Mouse (Mus musculus): ENCODE measurements at regions not wholly inside any gene's neighbourhood (a gene's known extent, or its start where the extent isn't known, plus 50 kb on each side); places are given as distances from the start of the nearest gene placed in this dataset. TPM values are rescaled to one million over a fixed set of nuclear protein-coding genes. Genes with fewer than 3 reads are reported as not detected.

DNA sequence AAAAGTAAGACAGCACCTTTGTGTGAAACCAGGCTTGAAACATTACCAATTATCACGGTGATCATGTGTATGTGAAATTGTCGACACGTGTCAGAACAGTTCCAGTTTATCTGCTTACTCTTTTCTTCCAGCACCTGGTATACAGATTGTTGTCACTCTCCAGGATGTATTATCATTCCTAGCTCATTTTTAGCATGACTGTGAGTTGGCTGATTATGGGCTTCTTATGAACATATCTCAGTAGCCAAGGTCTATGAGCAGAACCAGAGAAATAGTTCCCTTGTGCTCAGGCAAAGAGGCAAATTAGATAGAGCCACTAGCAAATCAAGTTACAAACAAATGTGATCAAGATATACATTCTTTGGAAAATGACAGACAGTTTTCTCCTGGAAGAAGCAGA is 70.2 kb upstream of the Adgra3 start:
- no peak for DNase-seq (ENCODE audit: low spot score)

DNA sequence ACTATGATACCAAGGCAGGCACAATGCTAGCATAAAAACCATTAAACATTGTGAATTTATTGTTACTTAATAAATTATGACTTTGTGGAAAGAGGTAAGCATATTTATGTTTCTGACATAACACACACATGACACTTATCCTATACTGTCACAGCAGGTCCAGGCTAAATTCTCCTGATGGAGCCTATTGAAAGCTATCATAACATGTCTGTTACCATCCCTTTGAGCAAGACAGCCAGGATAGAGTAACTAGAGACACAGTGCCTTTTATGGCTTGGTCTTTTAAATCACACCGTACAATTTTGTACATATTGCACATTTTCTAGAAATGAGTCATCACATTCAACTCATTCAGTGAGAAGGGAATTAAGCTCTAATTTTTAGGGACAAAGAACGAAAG is 67.8 kb upstream of the Adgra3 start:
- DNase-seq (ENCODE audit: low spot score) = no peak
- intact Hi-C loops (cut with DNase I) = no loop called here

More for the DNA sequence above, 70.2 kb upstream of the Adgra3 start:
- intact Hi-C loops (cut with DNase I) = no loop called here

DNA sequence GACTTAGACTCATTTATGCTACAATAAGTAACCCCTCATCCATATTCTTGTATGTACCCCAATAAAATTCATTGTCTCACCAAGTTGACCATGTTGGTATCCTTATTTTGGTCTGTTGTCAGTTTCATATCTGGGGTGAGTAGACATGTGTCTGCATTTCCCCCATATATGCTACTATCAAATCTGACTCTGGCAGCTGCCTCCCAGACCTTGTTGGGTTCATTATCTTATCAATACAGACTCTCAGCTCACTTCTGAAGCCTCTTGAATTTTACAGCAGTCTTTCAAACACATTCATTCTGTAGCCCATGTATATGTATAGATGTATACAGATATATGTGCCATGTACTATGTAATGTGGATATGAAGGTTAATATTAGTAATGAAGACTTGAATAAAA is 67.4 kb upstream of the Adgra3 start:
- intact Hi-C loops (cut with DNase I) = no loop called here
- no peak for DNase-seq (ENCODE audit: low spot score)

DNA sequence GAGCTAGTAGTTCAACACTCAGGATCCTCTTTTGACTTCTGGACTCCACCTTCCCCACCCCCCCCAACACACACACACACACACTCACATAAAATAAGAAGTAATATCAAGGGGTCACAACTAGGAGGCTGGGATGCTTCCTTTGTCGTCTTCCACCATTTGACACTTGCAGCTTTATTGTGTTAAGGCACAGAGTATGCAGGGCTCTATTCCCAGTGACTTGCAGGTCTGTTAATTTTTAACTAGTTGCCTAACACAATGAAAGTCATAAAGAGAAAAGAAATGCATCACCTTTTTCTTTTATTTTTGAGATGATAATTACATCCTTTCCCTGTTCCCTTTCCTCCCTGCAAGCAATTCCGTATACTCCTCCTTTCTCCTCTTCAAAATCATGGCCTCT is 66.9 kb upstream of the Adgra3 start:
- intact Hi-C loops (cut with DNase I) = no loop called here
- DNase-seq (ENCODE audit: low spot score) = no peak

DNA sequence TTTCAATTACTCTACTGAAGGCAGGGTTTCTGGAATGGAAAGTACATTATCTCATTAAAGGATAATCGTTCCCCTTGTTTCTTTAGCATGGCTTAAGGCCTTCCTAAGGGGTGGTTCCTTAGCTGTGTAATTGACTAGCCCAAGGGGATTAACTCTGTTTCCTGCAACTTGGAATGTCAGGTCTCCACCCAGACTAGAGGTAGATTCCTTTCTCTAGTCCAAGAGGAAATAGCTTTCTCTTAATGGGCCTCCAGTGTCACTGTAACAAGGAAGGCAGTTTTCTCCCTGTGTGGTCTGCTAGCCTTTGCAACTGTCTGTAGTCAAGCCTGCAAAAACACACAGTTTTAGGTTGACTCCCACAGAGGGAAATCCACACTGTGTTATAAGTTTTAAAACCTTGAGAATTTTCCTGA is 64.0 kb upstream of the Adgra3 start:
- DNase-seq (ENCODE audit: low spot score) = no peak
- intact Hi-C loops (cut with DNase I) = no loop called here

DNA sequence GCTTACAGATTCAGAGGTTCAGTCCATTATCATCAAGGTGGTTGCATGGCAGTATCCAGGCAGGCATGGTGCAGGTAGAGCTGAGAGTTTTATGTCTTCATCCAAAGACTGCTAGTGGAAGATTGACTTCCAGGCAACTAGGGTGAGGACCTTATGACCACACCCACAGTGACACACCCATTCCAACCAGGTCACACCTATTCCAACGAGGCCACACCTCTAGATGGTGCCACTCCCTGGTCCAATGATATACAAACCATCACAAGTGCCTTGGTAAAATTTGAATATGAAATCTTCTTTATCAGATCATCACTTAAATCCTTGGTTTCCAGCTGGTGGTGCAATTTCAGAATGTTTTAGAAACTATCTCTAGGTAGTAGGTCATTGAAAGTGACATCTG is 61.1 kb upstream of the Adgra3 start:
- intact Hi-C loops (cut with DNase I) = no loop called here
- no peak for DNase-seq (ENCODE audit: low spot score)

Small RNAs in the stretch of these regions (microRNA-seq; reads per million reads assigned to microRNA genes)
- gene Mir8117 = not detected

Data from heart, postnatal 25 days (tissue).